8 mouse cellular contexts compared by ENCODE assay signal in genomic region chr3:148987591-148988292, GRCm38 (mm10). TPM values are rescaled to one million over a fixed set of nuclear protein-coding genes. Genes with fewer than 3 reads are reported as not detected.
DNase-seq lines count a peak whose midpoint lies in the region; ATAC-seq lines count a peak whose summit lies in the region.

No protein-coding gene starts in this region.

- peak overlapping the region; percentile 99 for H3K27ac ChIP-seq in hindbrain, embryonic 13.5 days

- under 1% methylated on average over 45 of the region's 45 CpGs for WGBS in hindbrain, embryonic 13.5 days

- H3K4me1 ChIP-seq in hindbrain, embryonic 13.5 days (replicated peaks), result peaks cover 24% of the 10 kb centered on the region

- intact Hi-C loops in left cerebral cortex, postnatal 14 days (cut with DNase I), result loop anchor here (5.0 kb wide), 2 partner anchors 120 to 455 kb away; no protein-coding TSS in a partner anchor

- peak; percentile 64 for ATAC-seq in hindbrain, embryonic 13.5 days (ENCODE audit: low FRiP score)
- peak; percentile 68 for ATAC-seq in megakaryocyte, adult 5-6 weeks (ENCODE audit: poor library complexity, severe bottlenecking)

- H3K4me3 ChIP-seq in hindbrain, embryonic 13.5 days, result peak overlapping the region; percentile 97

- no peaks in the 10 kb centered on the region for H3K36me3 ChIP-seq in hindbrain, embryonic 13.5 days

- H3K9ac ChIP-seq in hindbrain, embryonic 13.5 days, result peak overlapping the region; percentile 99

- H3K4me2 ChIP-seq in hindbrain, embryonic 13.5 days, result peak overlapping the region; percentile 81

- no peaks in the 10 kb centered on the region for H3K27me3 ChIP-seq in hindbrain, embryonic 13.5 days

- H3K9me3 ChIP-seq in hindbrain, embryonic 13.5 days, result no peaks in the 10 kb centered on the region

- peak; percentile 66 for DNase-seq in R1 (ENCODE audit: low read depth, low spot score)
- peak; percentile 45 to 77 for DNase-seq in cerebellum, postnatal 4 days (ENCODE audit: low spot score in 2 of 2)
- peak; percentile 65 for DNase-seq in gastrocnemius, adult 18-20 months (ENCODE audit: low spot score)
- DNase-seq in left cerebral cortex, postnatal 14 days (ENCODE audit: low spot score in 2 of 2), result peak; percentile 50 to 71
- DNase-seq in right cerebral cortex, adult 18-20 months, result peak; percentile 72
- DNase-seq in urinary bladder, postnatal 25 days (ENCODE audit: low spot score), result peak; percentile 62

RNA-seq across cellular contexts. Expression of gene Adgrl2, which starts 2.6 kb away (rescaled TPM):
- total RNA-seq in gastrocnemius, adult 18-20 months (2021), result 10 to 100 TPM in 1 of 2 experiments, 1 to 10 TPM in 1; 7.9 to 10.2 TPM
- polyA plus RNA-seq in hindbrain, embryonic 13.5 days (2015; fragmentation: Nextera tagmentation; extraction: Ambion mirVana), result 109 and 116 TPM in 2 replicates
- 100 to 1,000 TPM; 142 to 151 TPM for total RNA-seq in left cerebral cortex, postnatal 14 days (2021)
- total RNA-seq in megakaryocyte, adult 5-6 weeks (2015), result 1.7 and 4.0 TPM in 2 replicates
- total RNA-seq in megakaryocyte, adult 5-6 weeks (2017), result 1.9 and 2.2 TPM in 2 replicates

Comparison
In these comparisons a context has a peak if more than half of its experiments do, and no peak if none do; other contexts are left out.
1. Peak in every context shown above with its lines: DNase-seq, ATAC-seq, H3K4me3 ChIP-seq and H3K27ac ChIP-seq.
2. RNA of gene Adgrl2, which starts 2.6 kb away (total RNA-seq): 142 to 151 TPM in left cerebral cortex, postnatal 14 days; 7.9 to 10.2 TPM in gastrocnemius, adult 18-20 months and 1.7 to 4.0 TPM in megakaryocyte, adult 5-6 weeks; every median in the first group is over 10 times any median in the second.